Mouse (Mus musculus): ENCODE measurements at regions not wholly inside any gene's neighbourhood (a gene's known extent, or its start where the extent isn't known, plus 50 kb on each side); places are given as distances from the start of the nearest gene placed in this dataset.
A peak's percentile ranks its signal among the peaks of the same experiment; 100 is the strongest.

DNA sequence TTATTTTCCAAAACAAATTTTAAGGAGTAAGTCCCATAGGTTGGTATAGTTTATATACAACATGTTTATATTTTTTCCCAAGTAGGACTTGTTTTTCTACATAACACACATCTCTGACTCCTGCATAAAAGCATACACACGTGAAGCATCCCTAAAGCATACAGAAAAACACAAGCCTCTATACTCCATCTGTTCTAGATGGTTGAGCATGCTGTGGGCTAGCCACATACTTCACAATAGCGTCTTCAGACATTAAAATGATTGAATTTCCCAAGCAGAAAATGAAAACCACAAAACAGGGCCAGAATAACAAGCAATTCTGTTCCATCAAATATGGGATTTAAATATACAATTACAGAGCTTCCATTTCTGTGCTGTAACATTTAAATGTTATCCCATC, 159.3 kb downstream of the B3glct start:
- DNase-seq (ENCODE audit: low spot score) (no peak), ATAC-seq (ENCODE audit: low FRiP score, low read depth) (no peak)
- Histone ChIP-seq H3K4me1 (ENCODE audit: control insufficient read depth, insufficient read depth, low read length) (no peaks in the 10 kb centered on the region), H3K4me3 (replicated peaks; ENCODE audit: low read length) (no peak overlapping the region), H3K36me3 (ENCODE audit: control insufficient read depth, insufficient read depth, low read length) (no peaks in the 10 kb centered on the region), H3K4me2 (replicated peaks; ENCODE audit: low read depth, low read length, severe bottlenecking) (no peak overlapping the region), H3K9me3 (ENCODE audit: control insufficient read depth, low read length) (peaks cover 6% of the 10 kb centered on the region; the same call in 1 of the 2 replicates), H3K27ac (replicated peaks; ENCODE audit: low read depth, low read length) (no peak overlapping the region), H3K27me3 (ENCODE audit: control insufficient read depth, insufficient read depth, low read length) (no peaks in the 10 kb centered on the region), H3K9ac (ENCODE audit: low read depth, low read length, severe bottlenecking) (no peak overlapping the region)
- TF ChIP-seq POLR2A (IDR thresholded peaks at IDR 0.05; ENCODE audit: borderline replicate concordance, extremely low read depth, insufficient read depth, insufficient read length): no peak
- WGBS: 69% methylated on average over 2 of the region's 2 CpGs

DNA sequence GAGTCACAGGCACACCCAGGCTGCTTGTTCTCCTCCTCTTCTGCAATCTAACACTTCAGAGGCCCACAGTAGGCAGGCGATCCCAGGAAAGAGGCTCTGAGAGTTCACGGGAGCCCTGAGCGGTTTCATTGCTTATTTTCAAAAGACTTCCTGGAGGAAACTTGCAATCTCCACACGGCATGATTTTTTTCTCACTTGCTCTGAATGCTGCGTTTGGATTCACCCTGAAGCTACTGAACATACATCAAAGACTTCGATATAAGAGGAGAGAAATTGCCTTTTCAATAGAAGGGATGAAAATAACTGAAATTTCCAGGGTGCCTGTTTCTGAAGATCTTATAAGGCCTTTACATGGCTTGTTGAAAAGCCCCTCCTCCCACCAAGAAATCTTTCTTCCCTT, 164.5 kb downstream of the B3glct start:
- Histone ChIP-seq H3K9me3 (ENCODE audit: control insufficient read depth, low read length) (no peaks in the 10 kb centered on the region), H3K4me2 (replicated peaks; ENCODE audit: low read depth, low read length, severe bottlenecking) (no peak overlapping the region), H3K4me1 (ENCODE audit: control insufficient read depth, insufficient read depth, low read length) (no peaks in the 10 kb centered on the region), H3K27me3 (ENCODE audit: control insufficient read depth, insufficient read depth, low read length) (no peaks in the 10 kb centered on the region), H3K36me3 (ENCODE audit: control insufficient read depth, insufficient read depth, low read length) (no peaks in the 10 kb centered on the region), H3K4me3 (replicated peaks; ENCODE audit: low read length) (no peak overlapping the region), H3K27ac (replicated peaks; ENCODE audit: low read depth, low read length) (no peak overlapping the region), H3K9ac (ENCODE audit: low read depth, low read length, severe bottlenecking) (no peak overlapping the region)
- DNase-seq (ENCODE audit: low spot score) (no peak), ATAC-seq (ENCODE audit: low FRiP score, low read depth) (no peak)
- TF ChIP-seq POLR2A (IDR thresholded peaks at IDR 0.05; ENCODE audit: borderline replicate concordance, extremely low read depth, insufficient read depth, insufficient read length): no peak
- 50% methylated on average over 6 of the region's 6 CpGs for WGBS

DNA sequence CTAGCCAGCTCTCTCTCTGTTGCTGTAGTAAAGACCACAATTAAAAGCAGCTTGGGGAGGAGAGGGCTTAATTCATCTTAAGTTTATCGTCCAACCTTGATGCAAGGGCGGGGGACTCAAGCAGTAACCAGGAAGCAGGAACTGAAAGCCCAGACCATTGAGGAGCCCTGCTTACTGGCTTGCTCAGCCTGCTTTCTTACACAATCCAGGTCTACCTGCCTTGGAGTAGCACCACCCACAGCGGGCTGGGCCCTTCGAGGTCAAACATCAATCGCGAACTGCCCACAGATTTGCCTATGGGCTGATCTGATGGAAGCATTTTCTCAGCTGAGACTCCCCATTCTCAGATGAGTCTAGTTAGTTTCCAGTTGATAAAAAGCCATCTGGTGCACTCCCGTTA, 165.3 kb downstream of the B3glct start:
- no peaks in the 10 kb centered on the region for H3K9me3 ChIP-seq (ENCODE audit: control insufficient read depth, low read length)
- H3K4me2 ChIP-seq (replicated peaks; ENCODE audit: low read depth, low read length, severe bottlenecking): no peak overlapping the region
- no peaks in the 10 kb centered on the region for H3K36me3 ChIP-seq (ENCODE audit: control insufficient read depth, insufficient read depth, low read length)
- H3K27me3 ChIP-seq (ENCODE audit: control insufficient read depth, insufficient read depth, low read length): no peaks in the 10 kb centered on the region
- ATAC-seq (ENCODE audit: low FRiP score, low read depth) (no peak), DNase-seq (ENCODE audit: low spot score) (no peak)
- TF ChIP-seq POLR2A (IDR thresholded peaks at IDR 0.05; ENCODE audit: borderline replicate concordance, extremely low read depth, insufficient read depth, insufficient read length): no peak
- no peak overlapping the region for H3K27ac ChIP-seq (replicated peaks; ENCODE audit: low read depth, low read length)
- 44% methylated on average over 7 of the region's 7 CpGs for WGBS
- no peak overlapping the region for H3K9ac ChIP-seq (ENCODE audit: low read depth, low read length, severe bottlenecking)
- no peak overlapping the region for H3K4me3 ChIP-seq (replicated peaks; ENCODE audit: low read length)
- no peaks in the 10 kb centered on the region for H3K4me1 ChIP-seq (ENCODE audit: control insufficient read depth, insufficient read depth, low read length)

DNA sequence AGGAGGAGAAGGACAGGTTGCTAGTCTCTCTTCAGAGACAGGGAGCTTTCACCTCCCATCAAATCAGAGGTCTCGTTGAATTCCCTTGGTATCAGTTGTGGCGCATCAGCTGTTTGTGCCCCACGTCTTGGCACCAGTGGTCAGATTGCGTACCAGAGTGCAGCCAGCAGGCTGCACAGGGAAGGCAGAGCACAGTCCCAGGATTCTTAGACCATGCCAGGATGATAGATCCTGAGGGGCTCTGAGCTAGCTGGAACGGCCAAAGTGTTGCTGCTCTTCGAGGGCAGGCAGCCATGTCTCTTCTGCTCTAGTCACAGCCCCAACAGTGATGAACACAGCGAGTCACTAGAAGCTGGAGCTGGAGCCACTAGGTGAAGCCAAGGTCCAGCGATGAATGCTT, 167.2 kb downstream of the B3glct start:
- Histone ChIP-seq H3K27me3 (ENCODE audit: control insufficient read depth, insufficient read depth, low read length) (no peaks in the 10 kb centered on the region), H3K4me1 (ENCODE audit: control insufficient read depth, insufficient read depth, low read length) (no peaks in the 10 kb centered on the region), H3K27ac (replicated peaks; ENCODE audit: low read depth, low read length) (no peak overlapping the region), H3K9ac (ENCODE audit: low read depth, low read length, severe bottlenecking) (no peak overlapping the region), H3K36me3 (ENCODE audit: control insufficient read depth, insufficient read depth, low read length) (no peaks in the 10 kb centered on the region), H3K9me3 (ENCODE audit: control insufficient read depth, low read length) (no peaks in the 10 kb centered on the region), H3K4me3 (replicated peaks; ENCODE audit: low read length) (no peak overlapping the region), H3K4me2 (replicated peaks; ENCODE audit: low read depth, low read length, severe bottlenecking) (no peak overlapping the region)
- ATAC-seq (ENCODE audit: low FRiP score, low read depth) (no peak), DNase-seq (ENCODE audit: low spot score) (no peak)
- WGBS: 74% methylated on average over 8 of the region's 8 CpGs
- TF ChIP-seq POLR2A (IDR thresholded peaks at IDR 0.05; ENCODE audit: borderline replicate concordance, extremely low read depth, insufficient read depth, insufficient read length): no peak

DNA sequence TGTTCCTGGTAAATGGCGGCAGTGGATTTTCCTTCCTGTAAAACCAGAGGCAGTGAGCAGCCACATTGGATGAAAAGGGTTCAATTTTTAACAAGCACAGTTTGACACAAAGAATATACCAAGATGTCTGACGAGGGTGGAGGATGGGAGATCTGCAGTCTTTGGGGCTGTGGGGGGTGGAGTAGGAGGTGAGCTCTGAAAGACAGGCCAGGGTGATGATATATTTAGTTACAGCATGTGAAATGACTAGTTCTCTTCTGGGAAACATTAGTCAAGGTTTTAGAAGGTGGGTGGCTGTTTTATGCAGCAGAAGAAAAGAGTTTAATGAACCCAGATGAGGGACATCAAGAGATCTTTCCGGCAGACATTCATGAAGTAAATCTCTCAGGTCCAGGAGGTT, 170.0 kb upstream of the Rxfp2 start:
- no peak overlapping the region for H3K4me2 ChIP-seq (replicated peaks; ENCODE audit: low read depth, low read length, severe bottlenecking)
- TF ChIP-seq POLR2A (IDR thresholded peaks at IDR 0.05; ENCODE audit: borderline replicate concordance, extremely low read depth, insufficient read depth, insufficient read length): no peak
- no peak overlapping the region for H3K27ac ChIP-seq (replicated peaks; ENCODE audit: low read depth, low read length)
- 62% methylated on average over 3 of the region's 3 CpGs for WGBS
- ATAC-seq (ENCODE audit: low FRiP score, low read depth): no peak
- no peak overlapping the region for H3K4me3 ChIP-seq (replicated peaks; ENCODE audit: low read length)
- no peak for DNase-seq (ENCODE audit: low spot score)
- H3K36me3 ChIP-seq (ENCODE audit: control insufficient read depth, insufficient read depth, low read length): no peaks in the 10 kb centered on the region
- no peaks in the 10 kb centered on the region for H3K27me3 ChIP-seq (ENCODE audit: control insufficient read depth, insufficient read depth, low read length)
- H3K9ac ChIP-seq (ENCODE audit: low read depth, low read length, severe bottlenecking): no peak overlapping the region
- no peaks in the 10 kb centered on the region for H3K4me1 ChIP-seq (ENCODE audit: control insufficient read depth, insufficient read depth, low read length)
- H3K9me3 ChIP-seq (ENCODE audit: control insufficient read depth, low read length): no peaks in the 10 kb centered on the region

DNA sequence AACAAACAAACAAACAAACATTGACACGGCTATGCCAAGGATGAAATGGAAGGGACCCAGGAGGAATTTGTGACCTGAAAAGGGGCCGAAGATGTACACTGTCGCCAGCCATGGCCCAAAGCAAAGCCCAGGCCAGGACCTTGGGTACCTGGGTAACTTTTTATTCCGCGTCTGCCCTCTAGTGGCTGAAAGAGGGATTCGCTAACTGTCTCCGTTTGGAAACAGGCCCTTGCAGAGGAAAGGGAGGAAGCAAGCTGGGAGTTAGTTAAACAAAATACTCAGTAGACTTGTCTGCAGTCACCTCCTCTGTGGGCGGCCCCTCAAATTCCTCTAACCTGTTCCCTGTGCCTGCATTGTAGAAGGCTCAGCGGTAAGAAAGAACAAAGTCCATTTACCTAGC, 167.5 kb upstream of the Rxfp2 start:
- ATAC-seq (ENCODE audit: low FRiP score, low read depth) (peak; percentile 47; the same call in 1 of the 2 replicates), DNase-seq (ENCODE audit: low spot score) (peak; percentile 50)
- H3K27ac ChIP-seq (replicated peaks; ENCODE audit: low read depth, low read length): no peak overlapping the region
- TF ChIP-seq POLR2A (IDR thresholded peaks at IDR 0.05; ENCODE audit: borderline replicate concordance, extremely low read depth, insufficient read depth, insufficient read length): no peak
- H3K9me3 ChIP-seq (ENCODE audit: control insufficient read depth, low read length): no peaks in the 10 kb centered on the region
- no peaks in the 10 kb centered on the region for H3K4me1 ChIP-seq (ENCODE audit: control insufficient read depth, insufficient read depth, low read length)
- no peak overlapping the region for H3K9ac ChIP-seq (ENCODE audit: low read depth, low read length, severe bottlenecking)
- H3K36me3 ChIP-seq (ENCODE audit: control insufficient read depth, insufficient read depth, low read length): no peaks in the 10 kb centered on the region
- no peak overlapping the region for H3K4me3 ChIP-seq (replicated peaks; ENCODE audit: low read length)
- no peak overlapping the region for H3K4me2 ChIP-seq (replicated peaks; ENCODE audit: low read depth, low read length, severe bottlenecking)
- 13% methylated on average over 9 of the region's 9 CpGs for WGBS
- H3K27me3 ChIP-seq (ENCODE audit: control insufficient read depth, insufficient read depth, low read length): no peaks in the 10 kb centered on the region

Data from limb, embryonic 14.5 days (tissue).